Mouse (Mus musculus): ENCODE measurements around the gene Syne2.

Syne2 gene

DNA sequence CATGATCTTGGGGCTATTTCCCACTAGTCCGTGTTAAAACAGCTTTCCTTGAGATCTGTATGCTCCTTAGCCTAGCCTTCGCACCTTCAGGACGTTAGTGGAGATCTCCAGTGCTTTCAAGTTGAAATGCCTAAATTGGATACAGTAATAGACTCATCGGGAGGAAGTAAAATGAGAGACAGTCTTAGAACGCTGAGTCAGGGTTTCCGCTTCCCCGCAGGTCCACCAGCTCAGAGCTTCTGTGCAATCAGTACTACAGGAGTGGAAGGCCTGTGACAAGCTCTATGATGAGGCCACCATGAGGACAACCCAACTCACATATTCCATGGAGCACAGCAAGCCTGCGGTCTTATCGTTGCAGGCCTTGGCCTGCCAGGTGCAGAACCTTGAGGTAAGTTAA lies 233.9 kb downstream of the Syne2 start:
- no peak for DNase-seq (ENCODE audit: low spot score)

DNA sequence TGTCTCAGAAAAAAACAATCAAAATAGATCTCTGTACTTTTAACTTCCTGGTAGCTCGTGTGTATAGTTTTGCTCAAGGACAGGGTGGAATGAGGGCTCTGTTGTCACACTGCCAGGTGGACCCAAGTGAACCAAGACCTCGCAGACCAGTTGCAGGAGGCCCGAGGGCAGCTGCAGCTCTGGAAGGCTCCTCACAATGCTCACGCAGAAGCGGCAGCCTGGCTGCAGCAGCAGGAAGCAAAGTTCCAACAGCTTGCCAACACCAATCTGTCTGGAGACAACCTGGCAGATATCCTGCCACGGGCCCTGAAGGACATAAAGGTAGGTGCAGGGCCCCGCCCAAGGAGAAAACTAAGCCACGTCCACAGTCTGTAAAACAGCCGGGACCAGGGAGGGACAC lies 236.7 kb downstream of the Syne2 start:
- no peak for DNase-seq (ENCODE audit: low spot score)

DNA sequence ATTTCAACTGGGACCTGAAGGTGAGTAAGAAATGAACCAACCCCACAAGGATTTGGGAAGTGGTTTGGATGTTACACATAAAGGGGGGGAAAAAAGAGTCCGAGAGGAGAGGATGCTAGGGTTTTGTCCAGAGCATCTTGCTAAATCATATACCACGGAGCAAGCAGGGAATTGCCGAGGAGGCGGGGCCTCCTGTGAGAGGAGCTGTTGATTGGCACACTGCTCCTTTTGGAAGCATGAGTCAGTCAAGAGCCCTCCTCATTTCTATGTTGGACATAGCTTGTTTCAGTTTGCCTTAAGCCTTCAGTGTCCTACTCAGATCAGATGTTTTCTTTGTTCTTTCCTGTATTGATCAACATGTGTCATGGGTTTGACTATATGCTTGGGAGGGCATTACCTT lies 245.1 kb downstream of the Syne2 start:
- no peak for DNase-seq (ENCODE audit: low spot score)

DNA sequence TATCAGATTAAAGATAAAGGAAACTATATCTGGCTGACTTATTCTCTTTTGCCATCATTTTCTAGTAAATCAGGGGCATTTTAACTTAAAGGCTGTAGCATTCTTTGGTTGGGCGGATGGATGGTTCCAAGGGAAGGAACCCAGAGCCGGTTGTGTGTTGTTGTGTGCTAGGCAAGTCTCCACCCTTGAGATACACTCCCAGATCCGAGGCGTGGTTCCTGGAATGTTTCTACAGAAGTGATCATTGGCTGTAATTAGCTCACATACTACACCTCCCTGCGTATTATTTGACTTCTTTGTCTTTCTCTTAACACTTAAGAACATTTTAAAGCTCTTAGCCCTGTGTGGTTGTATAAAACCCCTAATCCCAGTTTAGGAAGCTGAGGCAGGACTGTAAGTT lies 252.5 kb downstream of the Syne2 start:
- DNase-seq (ENCODE audit: low spot score): no peak

DNA sequence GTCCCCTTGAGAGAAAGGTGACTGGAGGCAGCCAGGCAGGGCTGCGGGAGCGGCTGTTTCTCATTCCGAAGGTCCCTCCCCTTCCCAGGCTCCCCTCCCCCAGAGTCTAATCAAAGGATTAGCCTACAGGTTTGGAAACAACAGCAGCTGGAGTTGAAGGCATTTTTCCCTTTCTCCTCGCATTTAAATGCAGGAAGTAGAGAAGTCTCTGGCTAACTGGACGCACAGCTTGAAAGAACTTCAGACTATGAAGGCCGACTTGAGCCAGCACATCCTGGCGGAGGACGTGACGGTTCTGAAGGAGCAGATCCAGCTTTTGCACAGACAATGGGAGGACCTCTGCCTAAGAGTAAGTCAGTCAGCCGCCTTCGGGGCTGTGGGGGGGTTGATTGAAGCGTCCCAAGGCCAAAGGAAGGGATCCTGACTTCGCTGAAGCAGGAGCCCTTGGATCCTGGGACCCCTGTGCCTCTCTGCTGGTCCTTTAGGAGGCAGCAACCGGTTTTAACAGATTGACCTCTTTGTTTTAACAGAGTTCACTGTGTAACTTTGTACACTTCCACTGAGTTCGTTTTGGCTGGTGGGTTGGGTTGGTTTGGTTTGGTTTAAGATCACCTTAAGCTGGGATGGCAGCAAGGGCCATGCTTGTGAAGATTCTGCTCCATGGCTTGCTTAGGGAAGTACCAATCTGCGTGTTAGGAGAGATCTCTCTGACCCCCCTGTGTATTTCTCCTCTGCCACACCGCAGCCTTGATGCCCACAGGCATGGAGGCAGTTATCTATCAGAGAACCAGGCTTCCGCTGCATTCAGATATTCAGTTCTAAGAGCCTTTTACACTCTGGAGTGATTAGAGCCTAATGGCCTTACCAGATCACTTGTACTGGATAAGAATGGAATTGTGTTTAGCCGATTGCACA lies 254.3 kb downstream of the Syne2 start:
- no peak for DNase-seq (ENCODE audit: low spot score)

DNA sequence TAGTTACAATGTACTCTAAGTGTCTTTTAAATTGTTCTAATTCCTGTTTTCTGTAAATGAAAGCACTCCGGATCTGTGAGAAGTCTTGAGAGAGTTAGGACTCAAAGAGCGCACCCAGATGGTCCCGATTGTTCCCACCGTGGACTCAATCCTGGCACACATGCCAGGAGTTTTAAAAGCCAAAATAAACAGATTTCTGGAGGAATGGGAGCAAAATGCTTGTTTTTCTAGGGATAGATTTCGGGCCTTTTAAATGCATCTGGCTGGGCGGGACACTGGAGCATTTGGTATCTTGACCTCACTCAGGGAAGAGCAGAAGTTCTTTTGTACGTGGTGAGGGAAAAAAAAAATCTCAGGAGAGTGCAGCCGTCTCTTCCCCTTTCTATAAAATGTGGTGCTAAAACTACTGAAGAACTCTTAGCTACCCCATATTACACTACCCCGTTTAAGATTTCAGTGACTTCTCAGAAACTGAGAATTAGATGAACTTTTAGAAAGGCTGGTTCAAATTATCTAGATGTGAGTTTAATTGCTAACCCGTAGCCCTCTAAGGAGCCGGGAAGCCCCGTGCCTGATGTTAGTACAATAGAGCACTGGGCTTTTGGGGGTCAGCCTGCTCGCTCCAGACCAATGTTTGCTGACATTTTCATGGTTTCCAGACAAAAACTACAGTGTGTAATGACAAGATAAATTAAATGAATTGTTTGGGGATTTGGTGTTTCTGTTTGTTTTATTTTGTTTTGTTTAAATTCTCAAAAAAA lies 255.3 kb downstream of the Syne2 start:
- DNase-seq (ENCODE audit: low spot score): no peak

DNA sequence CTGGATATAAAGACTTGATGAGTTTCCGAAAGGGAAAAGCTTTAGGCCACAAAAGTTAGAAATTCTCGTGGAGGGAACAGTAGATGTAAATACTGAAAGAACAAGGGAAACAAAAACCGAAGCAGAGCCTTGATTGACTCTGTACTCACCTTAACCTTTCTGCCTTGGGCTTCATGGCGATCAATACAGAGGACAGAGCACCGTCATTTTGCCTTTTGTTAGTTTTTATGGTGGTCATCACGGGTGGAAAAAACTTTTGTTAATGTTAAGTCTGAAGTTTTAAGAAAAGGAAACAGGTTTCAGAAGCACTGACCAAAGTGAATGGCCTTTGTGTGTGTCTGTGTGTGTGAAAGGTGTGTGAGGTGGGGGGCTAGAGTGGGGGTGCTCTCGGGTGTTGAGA lies 256.0 kb downstream of the Syne2 start:
- no peak for DNase-seq (ENCODE audit: low spot score)

DNA sequence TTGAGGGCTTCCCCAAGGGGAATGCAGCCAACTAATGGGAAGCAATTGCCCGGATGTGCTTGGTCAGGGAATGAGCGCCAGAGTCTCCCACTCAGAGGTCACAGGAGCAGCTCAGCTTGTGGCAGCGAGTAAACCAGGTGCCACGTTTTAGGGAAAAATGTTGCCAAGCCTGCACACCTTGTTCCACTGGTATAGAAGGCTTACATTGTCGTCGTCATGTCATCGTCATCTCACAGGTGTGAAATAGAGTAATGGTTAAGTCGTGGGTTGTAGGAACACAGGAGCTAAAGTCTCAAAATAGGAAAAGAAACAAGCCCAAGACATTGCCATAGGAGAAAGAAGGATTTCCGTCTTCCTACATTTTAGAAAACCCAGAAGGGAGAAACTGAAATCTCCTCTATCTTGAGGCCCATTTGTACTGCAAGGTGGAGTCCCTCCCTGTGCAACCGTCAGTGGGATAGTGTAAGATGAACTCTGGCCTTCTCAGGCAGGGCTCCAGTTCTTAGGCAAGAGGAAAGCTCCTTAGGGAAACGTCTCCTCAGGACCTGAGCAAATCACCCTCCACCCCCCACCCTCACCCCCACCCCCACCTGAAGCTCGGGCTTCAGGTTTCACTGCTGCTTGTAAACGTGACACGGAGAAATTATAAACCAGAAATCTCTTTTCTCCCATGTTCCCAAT lies 263.1 kb downstream of the Syne2 start:
- DNase-seq (ENCODE audit: low spot score): no peak

DNA sequence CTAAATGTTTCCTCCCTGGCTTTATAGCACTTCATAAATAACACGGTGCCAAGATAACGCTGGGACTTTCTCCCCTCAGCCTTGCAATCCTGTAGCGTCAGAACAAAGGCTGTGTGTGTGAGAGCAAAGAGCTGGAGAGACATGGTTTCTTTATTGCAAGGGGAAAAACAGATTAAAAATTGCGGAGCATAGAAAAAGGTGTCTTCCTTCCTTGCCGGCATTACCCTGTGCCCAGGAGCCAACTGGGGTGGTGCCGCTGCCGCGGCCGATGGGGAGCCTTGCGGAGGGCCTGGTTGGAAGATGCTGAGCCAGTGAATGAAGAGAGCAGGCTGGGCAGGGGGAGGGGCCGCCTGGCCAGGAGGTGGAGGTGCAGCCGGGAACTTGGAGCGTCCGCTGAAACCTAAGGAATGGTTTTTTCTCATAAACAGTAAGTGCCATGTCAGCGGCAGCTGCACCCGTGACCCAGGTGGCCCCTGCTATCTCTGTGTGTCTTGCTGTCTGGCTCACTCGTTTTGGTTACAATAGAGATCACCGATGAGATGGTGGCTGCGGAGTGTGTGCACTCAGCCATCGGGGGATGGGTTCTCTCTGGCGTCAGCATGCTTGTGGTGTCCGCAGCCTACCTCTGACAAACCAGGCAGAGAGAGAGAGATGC lies 263.8 kb downstream of the Syne2 start:
- DNase-seq (ENCODE audit: low spot score): peak; percentile 77

DNA sequence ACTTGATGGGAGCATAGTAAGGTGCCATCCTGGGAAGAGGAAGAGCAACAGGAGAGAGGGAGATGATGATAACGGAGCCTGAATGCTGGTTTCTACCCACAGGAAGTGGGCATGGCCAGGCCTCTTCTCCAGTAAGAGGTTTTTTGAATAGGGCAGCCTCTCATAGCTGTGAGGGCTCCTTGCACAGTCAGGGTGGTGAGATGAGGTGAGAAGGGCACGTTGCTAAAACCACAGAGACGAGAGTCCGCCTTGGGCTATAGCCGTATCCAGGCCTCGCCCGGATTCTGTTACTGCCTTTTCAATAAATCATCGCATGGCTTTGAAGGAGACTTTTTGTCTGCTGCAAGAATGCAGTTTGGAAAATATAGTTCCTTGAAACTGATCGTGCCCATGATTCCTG lies 267.1 kb downstream of the Syne2 start:
- no peak for DNase-seq (ENCODE audit: low spot score)

DNA sequence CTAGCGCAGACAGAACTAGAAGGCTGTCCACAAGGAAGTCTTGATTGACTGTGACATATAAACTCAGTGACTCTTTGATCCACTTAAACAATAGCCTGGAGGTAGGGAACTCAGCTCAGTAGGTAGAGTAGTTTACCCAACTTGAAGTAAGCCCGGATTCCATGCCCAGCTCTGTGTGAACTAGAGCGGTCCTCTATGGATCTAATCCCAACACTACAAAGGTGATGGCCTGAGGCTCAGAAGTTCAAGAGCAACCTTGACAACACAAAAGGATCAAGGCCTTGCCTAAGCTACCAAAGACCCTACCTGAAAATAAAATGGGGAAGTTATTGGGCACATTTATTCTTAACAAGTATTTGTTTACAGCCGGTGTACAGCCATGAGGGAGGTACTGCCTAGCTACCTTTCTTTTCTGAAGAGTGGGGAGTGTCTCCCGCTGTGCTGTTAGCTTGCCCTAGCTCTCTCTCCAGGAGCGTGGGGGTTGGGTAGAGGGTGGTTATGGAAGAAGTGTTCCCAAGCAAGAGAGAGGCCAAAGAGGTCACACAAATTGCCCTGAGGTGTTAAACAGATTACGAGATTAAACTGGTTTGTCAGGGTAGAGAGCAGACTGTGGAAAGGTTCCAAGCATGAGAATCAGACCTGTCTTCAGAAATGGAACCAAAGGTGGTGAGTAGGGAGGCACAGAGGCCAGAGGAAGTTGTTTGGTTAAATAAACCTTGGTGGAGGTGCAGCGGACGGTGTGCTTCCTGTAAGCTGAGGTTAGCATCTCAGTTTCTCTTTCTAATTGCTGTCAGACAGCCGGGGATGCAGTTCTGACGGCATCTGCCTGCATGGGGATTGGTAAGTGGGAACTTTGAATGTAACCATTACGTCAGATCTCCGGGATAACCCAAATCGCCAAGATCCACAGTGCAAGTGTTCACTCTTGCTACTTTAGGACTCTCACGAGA lies 268.3 kb downstream of the Syne2 start:
- no peak for DNase-seq (ENCODE audit: low spot score)

DNA sequence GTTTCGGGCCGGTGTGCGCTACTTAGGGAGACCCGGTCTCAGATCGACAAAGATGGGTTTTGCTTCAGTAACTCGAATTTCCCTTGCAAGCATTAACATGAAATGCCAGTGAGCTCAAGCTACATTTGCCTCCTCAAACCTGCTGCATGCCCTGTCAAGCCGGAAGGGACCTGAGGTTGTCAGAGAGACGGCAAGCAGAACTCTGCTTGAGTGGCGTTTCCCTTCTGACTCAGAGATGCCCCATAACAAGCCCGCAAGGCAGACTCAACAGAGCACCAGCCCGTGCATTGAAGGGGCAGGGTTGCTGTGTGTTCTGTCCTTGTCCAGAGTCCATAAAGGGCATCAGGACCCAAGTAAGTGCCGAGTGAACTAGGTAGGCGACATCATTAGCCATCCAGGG lies 269.1 kb downstream of the Syne2 start:
- no peak for DNase-seq (ENCODE audit: low spot score)

DNA sequence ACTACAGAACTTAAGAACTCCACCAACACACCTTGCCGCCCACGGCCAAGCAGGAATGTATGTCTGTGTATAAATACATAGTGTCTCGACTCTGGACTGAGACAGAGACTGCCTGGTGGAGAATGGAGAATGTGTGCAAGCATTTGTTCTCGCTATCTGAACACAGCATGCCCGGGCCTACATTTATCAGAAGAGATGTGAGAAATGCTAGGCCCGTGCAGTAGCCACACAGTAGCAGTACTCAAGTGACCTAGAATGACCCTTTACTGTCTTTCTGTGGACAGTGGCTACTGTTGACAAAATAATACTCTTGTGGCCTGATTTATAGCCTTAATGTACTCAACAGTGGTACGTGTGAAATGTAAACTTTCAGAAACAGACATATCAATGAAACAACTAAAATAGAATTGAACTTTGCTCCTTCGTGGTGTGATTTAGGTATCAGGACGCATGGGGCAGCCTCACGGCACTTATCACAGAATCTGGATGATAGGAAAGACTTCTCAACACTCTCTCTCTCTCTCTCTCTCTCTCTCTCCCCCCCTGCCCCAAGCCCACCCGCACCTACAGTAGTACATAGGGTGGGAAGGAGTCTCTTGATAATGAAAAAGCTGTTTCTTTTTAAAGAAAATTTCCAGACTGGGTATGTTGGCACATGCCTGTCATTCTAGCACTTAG lies 275.0 kb downstream of the Syne2 start:
- DNase-seq (ENCODE audit: low spot score): no peak

DNA sequence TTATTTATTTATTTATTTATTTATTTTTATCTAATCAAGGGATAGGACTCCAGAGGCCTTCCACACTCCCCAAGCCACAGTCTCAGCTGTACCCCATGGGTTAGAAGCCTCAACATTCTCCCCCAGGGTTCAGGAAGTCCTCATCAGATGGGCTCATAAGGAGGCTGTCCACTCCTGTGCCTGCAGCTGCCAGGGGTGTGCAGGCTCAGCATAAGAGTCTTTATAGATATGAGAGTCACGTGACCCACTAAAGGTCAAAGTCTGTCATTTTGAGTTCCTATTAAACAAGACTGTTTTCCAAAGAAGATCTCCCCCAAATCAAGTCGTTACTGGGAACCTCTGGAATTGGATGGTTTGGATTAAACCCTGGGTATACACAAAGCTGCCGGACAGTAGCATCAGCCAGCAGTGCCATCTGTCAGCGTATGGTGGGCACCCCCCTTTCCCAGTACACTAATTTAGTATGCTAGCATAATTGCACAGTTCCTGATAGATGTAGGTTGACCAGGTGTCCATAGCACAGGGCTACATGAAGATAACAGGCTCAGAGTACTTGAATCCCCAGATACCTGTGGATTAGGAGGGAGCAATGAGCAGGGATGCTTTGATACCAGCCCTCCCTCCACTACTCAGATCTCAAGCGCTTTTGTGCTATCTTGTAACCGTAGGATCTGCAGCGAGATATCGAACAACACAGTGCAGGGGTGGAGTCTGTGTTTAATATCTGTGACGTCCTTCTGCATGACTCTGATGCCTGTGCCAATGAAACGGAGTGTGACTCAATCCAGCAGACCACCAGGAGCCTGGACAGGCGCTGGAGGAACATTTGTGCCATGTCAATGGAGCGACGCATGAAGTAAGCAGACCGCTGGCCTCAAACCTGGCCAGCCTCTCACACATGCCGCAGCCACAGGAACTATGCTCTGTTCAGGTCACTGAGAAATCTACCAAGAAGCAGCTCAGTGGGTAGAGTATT lies 276.0 kb downstream of the Syne2 start:
- DNase-seq (ENCODE audit: low spot score): no peak

DNA sequence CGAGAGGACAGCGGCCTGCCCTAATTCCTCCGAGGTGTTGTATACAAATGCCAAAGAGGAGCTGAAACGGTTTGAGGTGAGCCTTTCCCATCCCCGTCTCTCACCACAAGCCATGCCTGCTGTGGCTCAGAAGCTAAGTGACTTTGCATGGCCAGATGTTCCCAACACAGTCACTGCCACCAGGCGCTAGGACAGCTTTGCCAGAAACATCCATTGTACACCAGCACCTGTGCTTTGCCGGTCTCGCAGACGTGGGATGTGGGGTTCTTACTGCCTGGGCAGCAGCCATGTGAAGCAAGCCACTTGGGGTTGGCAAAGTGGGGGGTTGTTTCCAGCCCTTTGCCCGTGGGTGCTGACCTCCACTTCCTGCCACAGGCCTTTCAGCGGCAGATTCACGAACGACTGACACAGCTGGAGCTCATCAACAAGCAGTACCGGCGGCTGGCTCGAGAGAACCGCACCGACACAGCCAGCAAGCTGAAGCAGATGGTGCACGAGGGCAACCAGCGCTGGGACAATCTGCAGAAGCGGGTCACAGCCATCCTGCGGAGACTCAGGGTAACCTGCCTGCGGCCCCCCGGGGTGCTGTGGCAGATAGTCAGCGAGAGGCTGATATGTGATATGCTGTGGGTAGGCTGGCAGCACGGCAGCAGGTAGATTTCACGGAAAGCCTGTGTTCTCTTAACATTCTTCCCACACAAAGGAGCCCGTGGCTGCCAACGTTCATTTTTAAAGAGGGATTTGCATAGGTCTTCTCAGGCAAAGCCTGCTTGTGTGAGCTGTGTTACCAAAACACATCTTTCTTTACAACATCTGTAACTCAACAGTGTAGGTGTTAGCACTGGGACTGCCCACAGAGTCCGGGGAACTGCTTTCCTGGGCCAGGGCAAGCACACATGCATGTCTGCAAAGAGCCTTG lies 277.4 kb downstream of the Syne2 start:
- no peak for DNase-seq (ENCODE audit: low spot score)

DNA sequence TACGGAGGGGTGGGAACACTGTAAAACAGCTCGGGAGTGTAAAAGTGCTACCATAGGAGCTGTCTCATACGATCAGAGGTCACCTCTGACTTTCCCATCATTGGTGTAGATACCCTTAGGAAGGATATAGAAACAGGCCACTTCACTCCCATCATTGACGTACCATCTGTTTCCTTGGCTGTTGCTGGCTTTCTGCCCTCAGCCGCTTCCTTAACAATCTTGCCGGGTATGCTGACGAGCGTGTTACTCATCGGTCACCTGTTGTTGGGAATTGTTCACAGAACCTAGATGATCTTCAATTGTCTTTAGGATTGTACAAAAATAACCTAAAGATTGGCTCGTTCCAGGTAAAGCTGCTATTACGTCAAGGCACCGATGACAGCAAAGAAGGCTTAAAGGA lies 284.7 kb downstream of the Syne2 start:
- peak; percentile 43 for DNase-seq (ENCODE audit: low spot score)

DNA sequence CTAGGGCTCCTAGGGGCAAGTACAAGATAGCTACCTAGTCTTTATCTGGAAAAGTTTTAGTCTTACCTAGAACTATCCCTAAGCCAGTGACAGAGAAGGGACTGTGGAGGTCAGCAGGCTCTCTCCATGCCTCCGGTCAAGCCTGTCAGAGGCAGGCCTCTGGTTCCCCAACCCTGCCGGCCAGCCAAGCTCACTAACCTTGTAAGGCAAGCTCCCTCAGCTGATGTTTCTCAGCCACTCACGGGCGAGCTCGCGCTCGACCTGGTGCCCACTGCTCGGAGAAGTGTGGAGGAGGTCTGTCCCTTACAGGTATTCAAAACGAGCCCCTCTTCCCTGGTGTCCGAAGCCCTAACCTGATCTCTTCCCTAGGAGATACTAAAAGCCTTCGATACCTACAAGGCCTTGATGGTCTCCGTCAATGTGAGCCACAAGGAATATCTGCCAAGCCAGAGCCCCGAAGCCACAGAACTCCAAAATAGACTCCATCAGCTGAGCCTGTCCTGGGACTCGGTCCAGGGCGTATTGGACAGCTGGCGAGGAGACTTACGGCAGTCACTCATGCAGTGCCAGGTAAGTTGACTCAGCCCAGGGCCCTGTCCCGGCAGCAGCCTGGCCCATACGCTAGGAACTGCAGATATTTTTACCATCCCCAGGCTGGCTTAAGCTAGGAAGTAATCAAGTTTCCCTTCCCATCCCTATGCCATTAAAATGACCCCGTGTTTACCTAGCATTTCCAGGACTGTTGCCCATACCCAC lies 286.8 kb downstream of the Syne2 start:
- DNase-seq (ENCODE audit: low spot score): no peak
